Mouse (Mus musculus): ENCODE data around the gene Rgs7. TPM values are rescaled to one million over a fixed set of nuclear protein-coding genes. Genes with fewer than 3 reads are reported as not detected.

Gene Rgs7
- polyA plus RNA-seq, 1 experiment: not detected

DNA sequence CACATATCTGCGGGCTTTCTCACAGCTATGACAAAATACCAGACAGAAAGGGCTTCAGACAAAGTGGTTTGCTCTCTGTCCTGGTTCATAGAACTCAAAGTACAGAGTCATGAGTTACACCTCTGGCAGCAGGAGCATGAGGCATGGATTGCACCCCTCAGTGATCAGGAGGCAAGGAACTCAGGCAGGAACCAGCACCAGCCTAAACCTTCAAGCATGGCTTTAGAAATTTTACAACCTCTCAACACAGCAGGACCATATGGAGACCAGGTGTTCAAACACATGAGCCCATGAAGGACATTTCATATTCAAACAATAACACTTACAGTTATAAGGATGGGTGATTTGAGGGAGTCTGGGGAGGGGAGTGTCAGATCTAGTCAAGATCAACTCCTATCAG is 49.4 kb downstream of the Rgs7 start:
- H3K9me3 ChIP-seq (replicated peaks; ENCODE audit: control insufficient read depth, insufficient read depth, low read length, poor library complexity, severe bottlenecking): no peaks in the 10 kb centered on the region
- no peaks in the 10 kb centered on the region for H3K36me3 ChIP-seq (ENCODE audit: control insufficient read depth, insufficient read depth, low read length, poor library complexity, severe bottlenecking)
- TF ChIP-seq CTCF (IDR thresholded peaks at IDR 0.05; ENCODE audit: low read depth, low read length) (no peak), EP300 (IDR thresholded peaks at IDR 0.05; ENCODE audit: insufficient read depth, low read depth, low read length) (no peak), POLR2A (IDR thresholded peaks at IDR 0.05; ENCODE audit: insufficient read depth, low read length) (no peak)
- H3K27ac ChIP-seq (ENCODE audit: insufficient read depth, low read length): no peak overlapping the region
- H3K4me1 ChIP-seq (ENCODE audit: control insufficient read depth, insufficient read depth, low read length): no peaks in the 10 kb centered on the region
- H3K4me3 ChIP-seq (ENCODE audit: low read depth, low read length): no peak overlapping the region
- no peaks in the 10 kb centered on the region for H3K27me3 ChIP-seq (ENCODE audit: control insufficient read depth, insufficient read depth, low read length, poor library complexity, severe bottlenecking)
- H3K9ac ChIP-seq (ENCODE audit: low read depth, poor library complexity, severe bottlenecking): no peak overlapping the region

DNA sequence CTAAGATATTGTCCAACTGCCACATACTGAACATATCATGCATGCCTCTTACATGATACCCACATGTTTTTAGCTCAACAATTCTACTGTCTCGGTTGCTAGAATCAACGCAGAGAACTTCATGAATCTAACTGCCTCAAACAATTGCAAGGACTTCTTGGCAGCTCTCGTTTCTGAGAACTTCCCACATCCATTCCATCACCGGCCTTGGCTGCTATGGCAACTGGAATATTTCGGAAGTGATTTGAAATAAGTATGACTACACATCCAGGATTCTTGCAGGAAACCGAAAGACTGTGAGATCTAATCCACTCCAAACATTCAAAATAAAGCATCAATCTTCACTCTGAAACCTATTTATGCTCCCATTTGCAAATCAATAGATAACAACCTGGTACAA is 50.3 kb downstream of the Rgs7 start:
- Histone ChIP-seq H3K9ac (ENCODE audit: low read depth, poor library complexity, severe bottlenecking) (no peak overlapping the region), H3K27ac (ENCODE audit: insufficient read depth, low read length) (no peak overlapping the region), H3K4me3 (ENCODE audit: low read depth, low read length) (no peak overlapping the region), H3K9me3 (replicated peaks; ENCODE audit: control insufficient read depth, insufficient read depth, low read length, poor library complexity, severe bottlenecking) (no peaks in the 10 kb centered on the region), H3K27me3 (ENCODE audit: control insufficient read depth, insufficient read depth, low read length, poor library complexity, severe bottlenecking) (no peaks in the 10 kb centered on the region), H3K36me3 (ENCODE audit: control insufficient read depth, insufficient read depth, low read length, poor library complexity, severe bottlenecking) (no peaks in the 10 kb centered on the region), H3K4me1 (ENCODE audit: control insufficient read depth, insufficient read depth, low read length) (no peaks in the 10 kb centered on the region)
- no peak for TF ChIP-seq EP300 (IDR thresholded peaks at IDR 0.05; ENCODE audit: insufficient read depth, low read depth, low read length)

DNA sequence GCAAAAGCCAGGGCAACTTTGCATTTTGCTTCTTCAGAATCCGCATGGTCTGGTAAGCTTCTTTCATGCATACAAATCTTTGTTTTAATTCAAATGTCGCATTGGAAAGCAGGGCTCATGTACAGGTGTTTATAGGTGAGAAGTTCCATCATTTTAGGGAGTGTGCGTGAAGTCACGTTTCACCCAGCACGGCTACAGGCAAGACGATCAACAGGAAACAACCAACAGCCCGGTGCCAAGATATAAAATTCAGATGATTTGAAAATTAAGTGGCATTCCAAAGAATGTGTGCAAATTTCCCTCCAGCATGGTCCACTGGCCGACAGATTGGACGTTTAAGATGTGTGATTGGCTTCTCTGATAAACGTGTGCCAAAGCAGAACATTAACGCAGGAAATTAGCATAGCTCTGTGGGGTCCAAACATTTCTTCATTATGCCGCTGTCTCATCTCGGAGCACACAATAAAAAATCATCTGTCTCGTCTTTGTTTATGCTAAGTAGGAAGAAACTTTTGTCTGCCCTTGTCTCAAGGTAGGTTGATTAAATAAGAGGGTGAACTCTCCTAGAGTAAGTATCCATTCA is 58.6 kb downstream of the Rgs7 start:
- TF ChIP-seq POLR2A (IDR thresholded peaks at IDR 0.05; ENCODE audit: insufficient read depth, low read length): no peak
- TF ChIP-seq EP300 (IDR thresholded peaks at IDR 0.05; ENCODE audit: insufficient read depth, low read depth, low read length): no peak
- no peak for TF ChIP-seq CTCF (IDR thresholded peaks at IDR 0.05; ENCODE audit: low read depth, low read length)
- no peak overlapping the region for H3K27ac ChIP-seq (ENCODE audit: insufficient read depth, low read length)
- no peaks in the 10 kb centered on the region for H3K4me1 ChIP-seq (ENCODE audit: control insufficient read depth, insufficient read depth, low read length)
- no peaks in the 10 kb centered on the region for H3K36me3 ChIP-seq (ENCODE audit: control insufficient read depth, insufficient read depth, low read length, poor library complexity, severe bottlenecking)
- no peaks in the 10 kb centered on the region for H3K27me3 ChIP-seq (ENCODE audit: control insufficient read depth, insufficient read depth, low read length, poor library complexity, severe bottlenecking)
- H3K9ac ChIP-seq (ENCODE audit: low read depth, poor library complexity, severe bottlenecking): no peak overlapping the region
- no peak overlapping the region for H3K4me3 ChIP-seq (ENCODE audit: low read depth, low read length)
- no peaks in the 10 kb centered on the region for H3K9me3 ChIP-seq (replicated peaks; ENCODE audit: control insufficient read depth, insufficient read depth, low read length, poor library complexity, severe bottlenecking)

DNA sequence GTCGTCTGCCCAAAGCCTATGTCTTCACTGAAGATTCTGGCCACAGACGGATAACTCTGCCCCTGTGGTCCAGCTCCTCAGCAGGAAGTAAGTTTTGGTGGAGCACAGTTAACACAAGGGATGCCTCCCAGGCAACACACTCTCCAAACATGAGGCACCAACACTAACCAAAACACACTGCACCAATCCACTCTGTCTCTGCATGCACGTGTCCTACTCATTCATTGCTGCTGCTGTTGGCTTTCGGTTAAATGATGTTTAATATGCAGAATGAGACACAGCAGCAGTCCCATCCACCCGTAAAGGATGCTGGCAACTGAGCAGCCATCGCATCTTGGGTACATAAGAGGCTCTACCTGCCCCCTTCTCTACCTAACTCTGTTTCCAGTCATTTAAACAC is 59.2 kb downstream of the Rgs7 start:
- Histone ChIP-seq H3K4me1 (ENCODE audit: control insufficient read depth, insufficient read depth, low read length) (no peaks in the 10 kb centered on the region), H3K36me3 (ENCODE audit: control insufficient read depth, insufficient read depth, low read length, poor library complexity, severe bottlenecking) (no peaks in the 10 kb centered on the region), H3K9me3 (replicated peaks; ENCODE audit: control insufficient read depth, insufficient read depth, low read length, poor library complexity, severe bottlenecking) (no peaks in the 10 kb centered on the region), H3K9ac (ENCODE audit: low read depth, poor library complexity, severe bottlenecking) (no peak overlapping the region), H3K27me3 (ENCODE audit: control insufficient read depth, insufficient read depth, low read length, poor library complexity, severe bottlenecking) (no peaks in the 10 kb centered on the region), H3K27ac (ENCODE audit: insufficient read depth, low read length) (no peak overlapping the region), H3K4me3 (ENCODE audit: low read depth, low read length) (no peak overlapping the region)
- TF ChIP-seq CTCF (IDR thresholded peaks at IDR 0.05; ENCODE audit: low read depth, low read length) (no peak), EP300 (IDR thresholded peaks at IDR 0.05; ENCODE audit: insufficient read depth, low read depth, low read length) (no peak), POLR2A (IDR thresholded peaks at IDR 0.05; ENCODE audit: insufficient read depth, low read length) (no peak)

DNA sequence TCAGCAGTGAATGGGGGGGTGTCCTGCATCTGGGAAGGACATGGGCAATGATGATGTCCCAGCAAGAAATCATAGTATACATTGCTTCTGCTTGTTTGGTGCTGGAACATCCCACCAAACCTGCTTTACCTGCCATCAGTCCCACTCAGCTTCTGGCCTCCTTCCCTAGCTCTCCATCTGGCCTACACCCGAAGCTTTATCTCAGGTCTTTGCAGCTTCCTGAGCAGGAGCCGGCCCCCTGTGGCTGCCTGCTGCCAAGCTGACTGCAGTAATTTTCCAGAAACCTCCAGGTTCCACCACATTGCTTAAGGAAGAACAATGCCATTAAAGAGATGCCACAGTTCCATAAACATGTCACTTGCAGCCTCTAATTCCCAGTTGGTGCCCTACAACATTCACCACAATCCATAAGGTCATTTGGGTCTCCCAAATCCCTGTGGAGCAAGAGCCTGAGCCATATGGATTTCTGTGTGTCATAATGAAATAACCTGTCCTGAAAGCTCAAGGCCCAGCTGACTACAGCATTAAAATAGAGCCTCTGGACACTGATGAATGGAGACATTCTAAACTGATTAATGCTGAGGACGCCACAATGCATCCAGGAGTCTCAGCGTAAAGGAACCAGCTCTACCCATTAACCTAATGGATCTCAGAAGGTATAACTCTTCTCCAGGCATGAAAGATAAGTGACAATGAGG is 60.8 kb downstream of the Rgs7 start:
- Histone ChIP-seq H3K27me3 (ENCODE audit: control insufficient read depth, insufficient read depth, low read length, poor library complexity, severe bottlenecking) (no peaks in the 10 kb centered on the region), H3K9ac (ENCODE audit: low read depth, poor library complexity, severe bottlenecking) (no peak overlapping the region), H3K36me3 (ENCODE audit: control insufficient read depth, insufficient read depth, low read length, poor library complexity, severe bottlenecking) (no peaks in the 10 kb centered on the region), H3K4me1 (ENCODE audit: control insufficient read depth, insufficient read depth, low read length) (no peaks in the 10 kb centered on the region), H3K27ac (ENCODE audit: insufficient read depth, low read length) (no peak overlapping the region), H3K4me3 (ENCODE audit: low read depth, low read length) (no peak overlapping the region), H3K9me3 (replicated peaks; ENCODE audit: control insufficient read depth, insufficient read depth, low read length, poor library complexity, severe bottlenecking) (no peaks in the 10 kb centered on the region)
- no peak for TF ChIP-seq CTCF (IDR thresholded peaks at IDR 0.05; ENCODE audit: low read depth, low read length)
- no peak for TF ChIP-seq EP300 (IDR thresholded peaks at IDR 0.05; ENCODE audit: insufficient read depth, low read depth, low read length)
- no peak for TF ChIP-seq POLR2A (IDR thresholded peaks at IDR 0.05; ENCODE audit: insufficient read depth, low read length)

DNA sequence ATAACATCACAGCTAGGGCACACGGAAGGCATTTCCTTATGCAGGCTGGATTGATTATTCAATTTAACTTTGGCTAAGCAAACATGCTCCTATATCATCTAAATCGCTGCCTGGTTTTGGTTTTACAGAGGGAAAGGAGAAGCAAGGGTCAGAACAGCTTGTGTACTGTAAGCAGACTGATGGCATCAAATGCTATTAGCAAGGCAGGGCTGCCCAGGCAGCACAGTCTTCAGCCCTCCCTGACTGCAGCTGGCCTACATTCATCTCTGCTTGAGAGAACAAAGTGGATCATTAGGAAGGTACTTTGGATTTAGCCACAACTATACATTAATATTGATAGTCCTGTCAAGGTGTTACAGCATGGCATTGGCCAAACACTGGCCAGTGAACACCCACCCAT is 65.2 kb downstream of the Rgs7 start:
- Histone ChIP-seq H3K4me1 (ENCODE audit: control insufficient read depth, insufficient read depth, low read length) (no peaks in the 10 kb centered on the region), H3K27ac (ENCODE audit: insufficient read depth, low read length) (no peak overlapping the region), H3K27me3 (ENCODE audit: control insufficient read depth, insufficient read depth, low read length, poor library complexity, severe bottlenecking) (no peaks in the 10 kb centered on the region), H3K4me3 (ENCODE audit: low read depth, low read length) (no peak overlapping the region), H3K9me3 (replicated peaks; ENCODE audit: control insufficient read depth, insufficient read depth, low read length, poor library complexity, severe bottlenecking) (no peaks in the 10 kb centered on the region), H3K36me3 (ENCODE audit: control insufficient read depth, insufficient read depth, low read length, poor library complexity, severe bottlenecking) (no peaks in the 10 kb centered on the region), H3K9ac (ENCODE audit: low read depth, poor library complexity, severe bottlenecking) (no peak overlapping the region)
- TF ChIP-seq POLR2A (IDR thresholded peaks at IDR 0.05; ENCODE audit: insufficient read depth, low read length) (no peak), EP300 (IDR thresholded peaks at IDR 0.05; ENCODE audit: insufficient read depth, low read depth, low read length) (no peak), CTCF (IDR thresholded peaks at IDR 0.05; ENCODE audit: low read depth, low read length) (no peak)
